Mouse (Mus musculus): ENCODE data around the gene Sf3b1. TPM values are rescaled to one million over a fixed set of nuclear protein-coding genes. Genes with fewer than 3 reads are reported as not detected.
A peak's percentile ranks its signal among the peaks of the same experiment; 100 is the strongest.
"Not testable (repeated sequence)": the region's sequence is repeated elsewhere in the genome, so short reads cannot be mapped to it uniquely, and the experiment has no call there.

The Sf3b1 gene
- polyA plus RNA-seq, 1 experiment from 2014 or later, result 117 TPM

GRCm38 (mm10) chr1:55025656-55026430 lies 1.4 kb downstream of the Sf3b1 start:
- peak overlapping the region; percentile 99 for H3K27ac ChIP-seq (ENCODE audit: low read depth)
- peak overlapping the region; percentile 100 for H3K9ac ChIP-seq (replicated peaks)
- H3K4me2 ChIP-seq (ENCODE audit: low read depth, low read length), result peak overlapping the region; percentile 79
- WGBS (ENCODE audit: insufficient replicate concordance), result 3% methylated on average over 10 of the region's 10 CpGs
- H3K4me3 ChIP-seq (ENCODE audit: low read depth, low read length), result peak overlapping the region; percentile 96
- no peaks in the 10 kb centered on the region for H3K27me3 ChIP-seq (ENCODE audit: insufficient read depth, low read length)
- TF ChIP-seq EP300 (IDR thresholded peaks at IDR 0.05; ENCODE audit: low read depth) (0 out of 2 replicates have a peak, but pooled peaks have one; percentile 27), CTCF (IDR thresholded peaks at IDR 0.05; ENCODE audit: low read depth) (peak; percentile 26; the same call in 1 of the 2 replicates)
- 0 out of 2 replicates have a peak, but pooled peaks cover 4% of the 10 kb centered on the region for H3K36me3 ChIP-seq (replicated peaks; ENCODE audit: insufficient read depth, low read length)
- ATAC-seq (no peak), DNase-seq (no peak)
- H3K9me3 ChIP-seq (ENCODE audit: low read length), result no peaks in the 10 kb centered on the region
- H3K4me1 ChIP-seq (ENCODE audit: insufficient read depth), result peaks cover 30% of the 10 kb centered on the region

- H3K4me2 ChIP-seq (ENCODE audit: low read depth, low read length), result no peak overlapping the region
- ATAC-seq, result no peak
- no peak overlapping the region for H3K27ac ChIP-seq (ENCODE audit: low read depth)
- no peaks in the 10 kb centered on the region for H3K27me3 ChIP-seq (ENCODE audit: insufficient read depth, low read length)
- no peak for DNase-seq
- H3K36me3 ChIP-seq (replicated peaks; ENCODE audit: insufficient read depth, low read length), result peaks cover 29% of the 10 kb centered on the region
- H3K9me3 ChIP-seq (ENCODE audit: low read length), result no peaks in the 10 kb centered on the region
- no peak overlapping the region for H3K4me3 ChIP-seq (ENCODE audit: low read depth, low read length)
- H3K4me1 ChIP-seq (ENCODE audit: insufficient read depth), result peaks cover 23% of the 10 kb centered on the region
- H3K9ac ChIP-seq (replicated peaks), result no peak overlapping the region
- TF ChIP-seq EP300 (IDR thresholded peaks at IDR 0.05; ENCODE audit: low read depth) (no peak), CTCF (IDR thresholded peaks at IDR 0.05; ENCODE audit: low read depth) (no peak)
Observed at GRCm38 (mm10) chr1:55021907-55022306, 5.4 kb downstream of the Sf3b1 start.

GRCm38 (mm10) chr1:55012513-55012912 lies 14.8 kb downstream of the Sf3b1 start:
- DNase-seq (no peak), ATAC-seq (no peak)
- Histone ChIP-seq H3K9me3 (ENCODE audit: low read length) (no peaks in the 10 kb centered on the region), H3K27me3 (ENCODE audit: insufficient read depth, low read length) (no peaks in the 10 kb centered on the region), H3K4me2 (ENCODE audit: low read depth, low read length) (no peak overlapping the region), H3K27ac (ENCODE audit: low read depth) (no peak overlapping the region), H3K4me1 (ENCODE audit: insufficient read depth) (no peaks in the 10 kb centered on the region), H3K36me3 (replicated peaks; ENCODE audit: insufficient read depth, low read length) (peaks cover 78% of the 10 kb centered on the region), H3K9ac (replicated peaks) (no peak overlapping the region), H3K4me3 (ENCODE audit: low read depth, low read length) (no peak overlapping the region)
- TF ChIP-seq CTCF (IDR thresholded peaks at IDR 0.05; ENCODE audit: low read depth) (peak; percentile 36), EP300 (IDR thresholded peaks at IDR 0.05; ENCODE audit: low read depth) (no peak)
- WGBS (ENCODE audit: insufficient replicate concordance), result 40% methylated on average over 3 of the region's 3 CpGs

- WGBS (ENCODE audit: insufficient replicate concordance), result 80% methylated on average over 2 of the region's 2 CpGs
- not testable (repeated sequence) for H3K27me3 ChIP-seq (ENCODE audit: insufficient read depth, low read length); DNase-seq; H3K4me1 ChIP-seq (ENCODE audit: insufficient read depth); H3K27ac ChIP-seq (ENCODE audit: low read depth); H3K9me3 ChIP-seq (ENCODE audit: low read length); ATAC-seq; H3K9ac ChIP-seq (replicated peaks); H3K4me2 ChIP-seq (ENCODE audit: low read depth, low read length); H3K4me3 ChIP-seq (ENCODE audit: low read depth, low read length)
- TF ChIP-seq CTCF (IDR thresholded peaks at IDR 0.05; ENCODE audit: low read depth), result peak; percentile 37
- H3K36me3 ChIP-seq (replicated peaks; ENCODE audit: insufficient read depth, low read length), result peaks cover 78% of the 10 kb centered on the region
Observed at GRCm38 (mm10) chr1:55008313-55008712, 19.0 kb downstream of the Sf3b1 start.

- Histone ChIP-seq H3K4me1 (ENCODE audit: insufficient read depth) (no peaks in the 10 kb centered on the region), H3K27ac (ENCODE audit: low read depth) (no peak overlapping the region), H3K4me2 (ENCODE audit: low read depth, low read length) (no peak overlapping the region), H3K36me3 (replicated peaks; ENCODE audit: insufficient read depth, low read length) (peaks cover 80% of the 10 kb centered on the region), H3K9me3 (ENCODE audit: low read length) (no peaks in the 10 kb centered on the region), H3K4me3 (ENCODE audit: low read depth, low read length) (no peak overlapping the region), H3K9ac (replicated peaks) (no peak overlapping the region), H3K27me3 (ENCODE audit: insufficient read depth, low read length) (no peaks in the 10 kb centered on the region)
- whole genome bisulfite sequencing (ENCODE audit: insufficient replicate concordance), result 83% methylated on average over 5 of the region's 5 CpGs
- TF ChIP-seq CTCF (IDR thresholded peaks at IDR 0.05; ENCODE audit: low read depth) (no peak), EP300 (IDR thresholded peaks at IDR 0.05; ENCODE audit: low read depth) (no peak)
- DNase-seq (no peak), ATAC-seq (no peak)
Observed at GRCm38 (mm10) chr1:54993581-54993980, 33.7 kb downstream of the Sf3b1 start.

DNA sequence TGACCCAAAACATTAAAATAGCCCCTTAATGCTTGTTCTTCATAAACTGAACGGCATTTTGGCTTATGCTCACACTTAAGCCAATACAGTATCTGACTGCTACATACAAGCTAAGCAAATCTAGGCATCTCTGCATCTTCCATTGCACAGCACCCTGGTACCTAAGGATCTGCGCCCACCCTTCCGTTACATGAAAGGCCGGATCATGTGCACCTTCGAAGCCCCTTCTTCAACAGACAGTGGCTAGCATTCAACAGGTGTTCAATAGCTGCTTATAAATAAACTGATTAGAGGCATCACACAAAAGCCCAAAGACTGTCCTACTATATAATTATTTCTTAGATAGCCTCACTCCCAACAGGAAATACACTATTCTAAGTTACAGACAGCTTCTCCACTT lies 41.0 kb downstream of the Sf3b1 start:
- H3K9ac ChIP-seq (replicated peaks), result no peak overlapping the region
- peaks cover 60% of the 10 kb centered on the region for H3K36me3 ChIP-seq (replicated peaks; ENCODE audit: insufficient read depth, low read length)
- H3K27me3 ChIP-seq (ENCODE audit: insufficient read depth, low read length), result no peaks in the 10 kb centered on the region
- no peaks in the 10 kb centered on the region for H3K4me1 ChIP-seq (ENCODE audit: insufficient read depth)
- 94% methylated on average over 5 of the region's 5 CpGs for WGBS (ENCODE audit: insufficient replicate concordance)
- H3K4me3 ChIP-seq (ENCODE audit: low read depth, low read length), result no peak overlapping the region
- DNase-seq (no peak), ATAC-seq (no peak)
- no peak overlapping the region for H3K27ac ChIP-seq (ENCODE audit: low read depth)
- no peak overlapping the region for H3K4me2 ChIP-seq (ENCODE audit: low read depth, low read length)
- TF ChIP-seq EP300 (IDR thresholded peaks at IDR 0.05; ENCODE audit: low read depth), result no peak
- no peak for TF ChIP-seq CTCF (IDR thresholded peaks at IDR 0.05; ENCODE audit: low read depth)
- H3K9me3 ChIP-seq (ENCODE audit: low read length), result no peaks in the 10 kb centered on the region

Measured in liver, postnatal 0 days (tissue).